Mouse (Mus musculus) liver, adult 2 months (tissue): Measurements from ENCODE around the gene Slc39a8. TPM values are rescaled to one million over a fixed set of nuclear protein-coding genes. Genes with fewer than 3 reads are reported as not detected.

Experiments used
- DNase-seq: peaks from one replicate; pipeline ENCODE4 v3.0.0-alpha.2; 2011; ENCODE audit warnings: low read depth, low spot score; ENCODE audit errors: extremely low read depth
- H3K27ac ChIP-seq: fragments of 200-500 bp; replicated peaks from 2 replicates; pipeline ENCODE4 v1.5.1; 2012; ENCODE audit warnings: low read depth, mild to moderate bottlenecking, control low read depth, inconsistent platforms, low read length; ENCODE audit not compliant: insufficient read depth
- H3K27me3 ChIP-seq: fragments of 200-500 bp; 2 replicates; pipeline ENCODE4 v1.6.1; 2012; ENCODE audit warnings: mild to moderate bottlenecking, moderate library complexity, low read length, inconsistent platforms; ENCODE audit not compliant: control insufficient read depth, insufficient read depth
- H3K36me3 ChIP-seq: fragments of 200-500 bp; 2 replicates; pipeline ENCODE4 v1.6.1; 2012; ENCODE audit warnings: low read length, inconsistent platforms; ENCODE audit not compliant: control insufficient read depth, insufficient read depth
- H3K4me1 ChIP-seq: fragments of 200-500 bp; 2 replicates; pipeline ENCODE4 v1.6.1; 2011; ENCODE audit warnings: low read length; ENCODE audit not compliant: control insufficient read depth, insufficient read depth
- H3K4me3 ChIP-seq: fragments of 200-500 bp; 2 replicates; pipeline ENCODE4 v1.5.1; 2011; ENCODE audit warnings: low read depth, mild to moderate bottlenecking, control low read depth, low read length, moderate library complexity; ENCODE audit not compliant: insufficient read depth
- H3K79me2 ChIP-seq: fragments of 200-500 bp; 2 replicates; pipeline ENCODE4 v1.6.1; 2012; ENCODE audit warnings: inconsistent platforms, mild to moderate bottlenecking, low read length, moderate library complexity; ENCODE audit not compliant: control insufficient read depth, insufficient read depth
- H3K9ac ChIP-seq: fragments of 200-500 bp; 2 replicates; pipeline ENCODE4 v1.6.1; 2012; ENCODE audit warnings: low read depth, mild to moderate bottlenecking, control low read depth, inconsistent platforms, low read length
- CTCF ChIP-seq: fragments of 200-500 bp; IDR thresholded peaks from 2 replicates; pipeline ENCODE4 v1.5.1; 2011; ENCODE audit warnings: low read depth, low read length, control low read depth
- POLR2A ChIP-seq: fragments of 200-500 bp; IDR thresholded peaks from 2 replicates; pipeline ENCODE4 v1.6.1; 2011; ENCODE audit warnings: low read length, control low read depth; ENCODE audit not compliant: insufficient read depth; ENCODE audit errors: extremely low read depth
- WGBS: fragments of 180-500 bp; shearing (Covaris S2); methylation state at CpG from one replicate; pipeline ENCODE4 v1.1.7; 2018; 5-methylcytosine and 5-hydroxymethylcytosine counted together
- polyA plus RNA-seq: library from polyadenylated mRNA; depleted of rRNA; stranded (reverse); fragments of >200 nt; gene quantifications from 2 replicates; pipeline ENCODE4 v1.2.3, GENCODE M21; 2012
- total RNA-seq: library from RNA; depleted of rRNA; stranded (reverse); fragments of >200 nt; gene quantifications from 2 replicates; pipeline ENCODE4 v1.2.3, GENCODE M21; 2014

Slc39a8 gene
- total and polyA plus RNA-seq, 2 experiments, result 14.0 to 30.0 TPM

DNA sequence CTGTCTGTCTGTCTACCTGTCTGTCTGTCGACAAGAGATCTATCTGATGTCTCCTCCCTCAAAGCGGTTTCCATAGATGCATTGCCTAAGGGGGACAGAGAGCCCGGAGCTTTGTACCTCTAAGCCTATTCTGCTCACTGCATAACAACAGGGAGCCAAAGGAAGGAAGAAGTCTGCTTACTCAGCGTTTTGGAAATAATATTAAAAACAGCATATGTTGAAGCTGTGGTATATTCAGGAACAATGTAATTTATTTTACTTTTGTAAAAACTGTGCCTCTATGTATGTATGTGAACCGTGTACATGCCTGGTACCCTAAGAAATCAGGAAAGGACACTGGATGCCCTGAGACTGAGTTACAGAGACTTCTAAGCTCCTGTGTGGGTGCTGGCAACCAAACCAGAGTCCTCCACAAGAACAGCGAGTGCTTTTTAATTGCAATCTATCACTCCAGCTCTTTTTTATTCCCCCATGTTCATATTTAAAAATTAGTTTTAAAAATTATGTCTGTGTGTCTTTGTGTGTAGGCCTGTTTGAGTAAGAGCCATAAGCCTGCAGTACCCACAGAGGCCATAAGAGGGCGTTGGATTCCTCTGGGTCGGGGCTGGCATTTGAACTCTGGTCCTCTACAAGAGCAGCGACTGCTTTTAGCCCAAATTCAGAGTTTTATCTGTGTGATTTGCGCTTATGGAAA, 28.7 kb downstream of the Slc39a8 start:
- H3K4me1 ChIP-seq, result no peaks in the 10 kb centered on the region
- H3K36me3 ChIP-seq, result peaks cover 10% of the 10 kb centered on the region; the same call in 1 of the 2 replicates

DNA sequence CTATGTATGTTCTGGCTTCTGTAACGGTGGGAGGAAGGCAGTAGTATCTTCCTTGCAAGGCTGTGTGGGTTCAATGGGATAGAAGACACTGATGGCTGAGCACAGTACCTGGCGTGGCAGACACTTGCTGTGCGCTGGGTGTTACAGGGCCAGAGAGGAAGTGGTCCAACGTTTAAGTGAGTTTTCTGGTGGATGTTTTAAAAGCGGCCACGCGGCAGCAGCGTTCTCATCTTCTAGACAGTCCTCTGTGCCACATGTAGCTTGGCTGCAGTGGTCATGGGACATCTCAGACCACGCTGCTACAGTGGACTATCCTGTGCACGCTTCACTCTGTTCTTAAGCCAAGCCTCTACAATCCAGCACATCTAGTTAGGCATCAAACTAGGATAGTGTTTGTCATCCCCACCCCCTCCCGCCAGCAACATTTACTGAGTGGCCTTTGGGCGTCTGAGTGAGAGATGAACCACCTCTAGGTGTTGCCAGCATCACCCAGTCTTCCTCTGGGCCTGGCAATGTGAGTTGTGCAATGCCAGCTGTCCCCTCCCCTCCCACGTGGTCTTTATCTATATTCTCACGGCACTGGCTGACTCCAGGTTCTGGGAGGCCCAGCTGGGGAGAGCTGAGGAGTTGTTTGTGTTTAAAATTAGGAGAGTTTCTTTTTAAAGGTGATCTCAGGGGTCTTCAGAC, 29.4 kb downstream of the Slc39a8 start:
- no peak overlapping the region for H3K9ac ChIP-seq
- peaks cover 14% of the 10 kb centered on the region; the same call in 1 of the 2 replicates for H3K36me3 ChIP-seq
- 67% methylated on average over 14 of the region's 14 CpGs for WGBS
- DNase-seq, result peak; percentile 23
- no peak overlapping the region for H3K4me3 ChIP-seq
- H3K27me3 ChIP-seq, result no peaks in the 10 kb centered on the region
- TF ChIP-seq CTCF (no peak), POLR2A (no peak)
- no peak overlapping the region for H3K27ac ChIP-seq
- no peaks in the 10 kb centered on the region for H3K79me2 ChIP-seq
- no peaks in the 10 kb centered on the region for H3K4me1 ChIP-seq

More for the DNA sequence above, 28.7 kb downstream of the Slc39a8 start:
- TF ChIP-seq POLR2A, result no peak
- peak; percentile 30; the same call in 1 of the 2 replicates for TF ChIP-seq CTCF
- Histone ChIP-seq H3K27me3 (no peaks in the 10 kb centered on the region), H3K9ac (no peak overlapping the region), H3K27ac (no peak overlapping the region), H3K4me3 (no peak overlapping the region), H3K79me2 (no peaks in the 10 kb centered on the region)
- no peak for DNase-seq
- WGBS, result 86% methylated on average over 10 of the region's 10 CpGs

DNA sequence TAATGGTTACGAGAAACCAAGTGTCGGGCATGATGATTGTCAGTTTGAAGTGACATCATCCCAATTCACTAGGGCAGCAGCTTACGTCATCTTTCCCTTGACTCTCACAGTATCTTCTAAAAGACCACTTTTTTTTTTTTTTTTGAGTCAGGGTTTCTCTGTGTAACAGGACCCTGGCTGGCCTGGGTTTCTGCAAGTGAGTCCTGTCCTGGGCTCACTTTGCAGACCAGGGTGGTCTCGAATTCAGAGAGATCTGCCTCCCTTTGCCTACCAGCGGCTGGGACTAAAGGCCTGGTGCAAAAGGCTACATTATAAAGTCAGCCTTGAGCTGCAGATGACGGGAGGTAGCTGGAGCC, 29.9 kb downstream of the Slc39a8 start:
- H3K27ac ChIP-seq, result no peak overlapping the region
- 89% methylated on average over 6 of the region's 6 CpGs for WGBS
- peaks cover 11% of the 10 kb centered on the region; the same call in 1 of the 2 replicates for H3K36me3 ChIP-seq
- H3K4me1 ChIP-seq, result no peaks in the 10 kb centered on the region
- H3K79me2 ChIP-seq, result no peaks in the 10 kb centered on the region
- DNase-seq, result no peak
- H3K4me3 ChIP-seq, result no peak overlapping the region
- TF ChIP-seq CTCF (no peak), POLR2A (no peak)
- H3K9ac ChIP-seq, result no peak overlapping the region
- H3K27me3 ChIP-seq, result no peaks in the 10 kb centered on the region

DNA sequence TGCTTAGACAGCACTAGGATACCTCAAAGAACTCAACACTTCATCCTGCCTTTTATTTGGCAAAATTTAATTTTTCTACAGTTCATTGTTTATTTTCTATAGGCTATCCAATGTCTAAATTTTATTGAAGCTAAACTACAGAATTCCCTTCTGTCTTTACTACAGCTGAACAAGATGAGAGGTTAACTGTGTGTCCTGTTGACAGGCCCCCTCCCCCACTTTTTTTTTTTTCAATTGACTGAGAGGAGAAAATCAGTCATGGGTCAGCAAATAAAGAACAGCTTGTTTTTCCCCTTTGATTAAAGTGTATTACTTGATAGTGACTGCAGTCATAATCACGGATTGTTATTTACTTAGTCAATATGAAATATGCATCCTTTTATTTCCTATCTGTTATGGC, 31.2 kb downstream of the Slc39a8 start:
- Histone ChIP-seq H3K9ac (no peak overlapping the region), H3K4me1 (no peaks in the 10 kb centered on the region), H3K27ac (no peak overlapping the region), H3K79me2 (no peaks in the 10 kb centered on the region), H3K4me3 (no peak overlapping the region), H3K27me3 (no peaks in the 10 kb centered on the region), H3K36me3 (peaks cover 20% of the 10 kb centered on the region)
- no peak for DNase-seq
- TF ChIP-seq CTCF (no peak), POLR2A (no peak)
- 49% methylated on average over 1 of the region's 1 CpGs for WGBS

DNA sequence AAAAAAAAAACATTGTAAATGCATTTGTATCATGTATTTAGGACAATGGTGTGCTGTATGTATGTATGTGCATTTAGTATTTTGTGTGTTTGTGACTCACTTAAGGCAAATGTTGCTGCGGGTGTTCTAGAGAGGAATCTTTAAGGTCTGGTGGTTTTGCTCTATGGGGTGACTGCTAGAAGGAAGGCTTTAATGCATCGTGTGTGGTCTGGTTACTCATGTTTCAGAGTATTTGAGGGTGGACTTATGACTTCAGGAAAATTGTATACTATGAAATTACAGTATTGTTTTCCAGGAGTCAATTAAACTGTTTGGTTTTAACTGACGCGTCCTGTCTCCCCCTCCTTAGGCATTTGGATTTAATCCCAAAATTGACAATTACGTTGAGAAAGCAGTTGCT, 32.1 kb downstream of the Slc39a8 start:
- WGBS, result 90% methylated on average over 5 of the region's 5 CpGs
- Histone ChIP-seq H3K36me3 (peaks cover 20% of the 10 kb centered on the region), H3K4me3 (no peak overlapping the region), H3K27me3 (no peaks in the 10 kb centered on the region), H3K79me2 (no peaks in the 10 kb centered on the region), H3K9ac (no peak overlapping the region), H3K4me1 (no peaks in the 10 kb centered on the region), H3K27ac (no peak overlapping the region)
- TF ChIP-seq POLR2A (no peak), CTCF (no peak)
- DNase-seq, result no peak

DNA sequence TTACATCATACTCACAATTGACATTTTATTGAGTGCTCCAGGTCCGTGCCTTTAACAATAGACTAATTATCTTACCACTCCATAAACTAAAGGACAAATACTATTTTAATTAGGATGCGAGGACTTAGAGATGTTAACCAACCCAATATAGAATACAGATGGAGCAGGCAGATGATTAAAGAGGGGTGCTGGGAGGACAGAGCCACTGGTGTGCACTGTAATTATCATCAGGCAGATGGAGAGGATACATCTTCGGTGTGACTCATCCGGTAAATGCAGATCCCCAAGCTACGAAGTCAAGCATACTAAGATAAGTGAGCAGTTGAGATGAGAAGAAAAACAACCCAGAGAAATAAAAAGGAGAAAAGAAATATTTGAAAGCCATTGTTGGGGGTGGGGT, 34.4 kb downstream of the Slc39a8 start:
- TF ChIP-seq POLR2A, result no peak
- no peak for TF ChIP-seq CTCF
- no peak for DNase-seq
- H3K27me3 ChIP-seq, result no peaks in the 10 kb centered on the region
- peaks cover 20% of the 10 kb centered on the region for H3K36me3 ChIP-seq
- H3K79me2 ChIP-seq, result no peaks in the 10 kb centered on the region
- 97% methylated on average over 5 of the region's 5 CpGs for WGBS
- H3K4me3 ChIP-seq, result no peak overlapping the region
- no peak overlapping the region for H3K9ac ChIP-seq
- no peaks in the 10 kb centered on the region for H3K4me1 ChIP-seq
- H3K27ac ChIP-seq, result no peak overlapping the region
